In genomic region chr6:91515545-91516449, GRCm38 (mm10) we compare ENCODE assay signal across 7 mouse cellular contexts. TPM values are rescaled to one million over a fixed set of nuclear protein-coding genes. Genes with fewer than 3 reads are reported as not detected.
DNase-seq lines count a peak whose midpoint lies in the region; ATAC-seq lines count a peak whose summit lies in the region.

Gene Xpc, minus strand, starts transcription at chr6:91515888.
Gene Lsm3, plus strand, starts transcription at chr6:91515928.

- peak; percentile 99 for DNase-seq in adrenal gland, adult 2 months
- peak; percentile 96 for DNase-seq in embryo, embryonic 11.5 days (ENCODE audit: low read depth, low spot score)
- DNase-seq in gastrocnemius, postnatal 36 days: peak; percentile 95 to 99
- DNase-seq in left cerebral cortex, postnatal 25 days (ENCODE audit: low spot score in 2 of 2): peak; percentile 98 to 99
- peak; percentile 98 for DNase-seq in midbrain, embryonic 10.5 days (ENCODE audit: low spot score)
- peak; percentile 96 for DNase-seq in right cerebral cortex, postnatal 4 days

- under 1% methylated on average over 80 of the region's 80 CpGs for WGBS in intestine, embryonic 15.5 days
- WGBS in midbrain, embryonic 10.5 days: under 1% methylated on average over 80 of the region's 80 CpGs

- peak within 1 kb of the TSS; percentile 67 for H3K4me3 ChIP-seq in intestine, embryonic 15.5 days (replicated peaks)
- peak within 1 kb of the TSS; percentile 83 for H3K4me3 ChIP-seq in midbrain, embryonic 10.5 days

- H3K27me3 ChIP-seq in intestine, embryonic 15.5 days (replicated peaks): no peaks in the 10 kb centered on the region
- H3K27me3 ChIP-seq in midbrain, embryonic 10.5 days (ENCODE audit: low read depth, poor library complexity, severe bottlenecking): no peaks in the 10 kb centered on the region

- peak within 1 kb of the TSS; percentile 74; the same call in 1 of the 2 replicates for H3K27ac ChIP-seq in intestine, embryonic 15.5 days
- peak within 1 kb of the TSS; percentile 92 for H3K27ac ChIP-seq in midbrain, embryonic 10.5 days (replicated peaks)

- peak within 1 kb of the TSS; percentile 83 for H3K9ac ChIP-seq in intestine, embryonic 15.5 days

- H3K9me3 ChIP-seq in intestine, embryonic 15.5 days: no peaks in the 10 kb centered on the region
- no peaks in the 10 kb centered on the region for H3K9me3 ChIP-seq in midbrain, embryonic 10.5 days (replicated peaks)

- intact Hi-C loops in gastrocnemius, postnatal 36 days (cut with DNase I): no loop called here
- intact Hi-C loops in left cerebral cortex, postnatal 25 days (cut with DNase I): loop anchor here (1.0 to 5.0 kb wide), 4 partner anchors 42 to 577 kb away; partner anchors contain the start of genes Chchd4, Nr2c2 and Tmem43

- peaks cover 10% of the 10 kb centered on the region for H3K36me3 ChIP-seq in intestine, embryonic 15.5 days
- peaks cover 47% of the 10 kb centered on the region for H3K36me3 ChIP-seq in midbrain, embryonic 10.5 days

- H3K4me1 ChIP-seq in intestine, embryonic 15.5 days (replicated peaks): peaks cover 4% of the 10 kb centered on the region; the same call in 1 of the 2 replicates
- peaks cover 36% of the 10 kb centered on the region for H3K4me1 ChIP-seq in midbrain, embryonic 10.5 days

- peak within 1 kb of the TSS; percentile 77 for H3K4me2 ChIP-seq in intestine, embryonic 15.5 days (replicated peaks)

- peak; percentile 99 for ATAC-seq in intestine, embryonic 15.5 days

RNA-seq across cellular contexts. Expression of gene Xpc, which starts in this region (rescaled TPM):
- total RNA-seq in adrenal gland, adult 2 months (2021): 10 to 100 TPM; 13.3 to 19.3 TPM
- 4.1 and 4.5 TPM in 2 replicates for polyA plus RNA-seq in adrenal gland, adult 2 months (2012; rRNA removed)
- 1 to 10 TPM; 6.5 to 7.2 TPM for total RNA-seq in gastrocnemius, postnatal 36 days (2021)
- polyA plus RNA-seq in intestine, embryonic 15.5 days (2015; fragmentation: Nextera tagmentation; extraction: Ambion mirVana): 15.3 and 16.8 TPM in 2 replicates
- 10 to 100 TPM; 10.5 to 13.3 TPM for total RNA-seq in left cerebral cortex, postnatal 25 days (2021)
- polyA plus RNA-seq in midbrain, embryonic 10.5 days (2016; fragmentation: Nextera tagmentation; extraction: Ambion mirVana): 22.8 and 24.3 TPM in 2 replicates

RNA-seq across cellular contexts. Expression of gene Lsm3, which starts in this region (rescaled TPM):
- total RNA-seq in adrenal gland, adult 2 months (2021): 10 to 100 TPM; 38.3 to 40.4 TPM
- polyA plus RNA-seq in adrenal gland, adult 2 months (2012; rRNA removed): 5.2 and 7.3 TPM in 2 replicates
- 10 to 100 TPM; 25.7 to 28.9 TPM for total RNA-seq in gastrocnemius, postnatal 36 days (2021)
- 268 and 270 TPM in 2 replicates for polyA plus RNA-seq in intestine, embryonic 15.5 days (2015; fragmentation: Nextera tagmentation; extraction: Ambion mirVana)
- total RNA-seq in left cerebral cortex, postnatal 25 days (2021): 10 to 100 TPM; 35.6 to 45.9 TPM
- 341 and 391 TPM in 2 replicates for polyA plus RNA-seq in midbrain, embryonic 10.5 days (2016; fragmentation: Nextera tagmentation; extraction: Ambion mirVana)

Comparison
In these comparisons a context has a peak if more than half of its experiments do, and no peak if none do; other contexts are left out.
1. Peak in every context shown above with its lines: DNase-seq, ATAC-seq, H3K4me3 ChIP-seq and H3K27ac ChIP-seq.
2. RNA of gene Lsm3 (polyA plus RNA-seq): 341 to 391 TPM in midbrain, embryonic 10.5 days and 268 to 270 TPM in intestine, embryonic 15.5 days; 5.2 to 7.3 TPM in adrenal gland, adult 2 months; every median in the first group is over 10 times any median in the second.